Mouse (Mus musculus) megakaryocyte, adult 5-6 weeks (primary cell): ENCODE data around the gene Fars2. TPM values are rescaled to one million over a fixed set of nuclear protein-coding genes. Genes with fewer than 3 reads are reported as not detected.
A peak's percentile ranks its signal among the peaks of the same experiment; 100 is the strongest.

Source experiments
- ATAC-seq: 2 replicates; pipeline ENCODE4 v1.8.0; 2016; ENCODE audit warnings: mild to moderate bottlenecking, inconsistent platforms; ENCODE audit not compliant: poor library complexity, severe bottlenecking
- total RNA-seq, 2 experiments: library from RNA; stranded (forward) in 1 of 2; stranded (reverse) in 1 of 2; fragments of 153-499, 151-499 nt in 1 of 2; fragments of 221-1000, 200-1000 nt in 1 of 2; gene quantifications; 2 replicates each; pipeline versions ENCODE4 v1.2.3 to v1.2.4; 2015 to 2017

Gene Fars2
- total RNA-seq, 2 experiments from 2014 or later: 20.9 to 28.4 TPM

DNA sequence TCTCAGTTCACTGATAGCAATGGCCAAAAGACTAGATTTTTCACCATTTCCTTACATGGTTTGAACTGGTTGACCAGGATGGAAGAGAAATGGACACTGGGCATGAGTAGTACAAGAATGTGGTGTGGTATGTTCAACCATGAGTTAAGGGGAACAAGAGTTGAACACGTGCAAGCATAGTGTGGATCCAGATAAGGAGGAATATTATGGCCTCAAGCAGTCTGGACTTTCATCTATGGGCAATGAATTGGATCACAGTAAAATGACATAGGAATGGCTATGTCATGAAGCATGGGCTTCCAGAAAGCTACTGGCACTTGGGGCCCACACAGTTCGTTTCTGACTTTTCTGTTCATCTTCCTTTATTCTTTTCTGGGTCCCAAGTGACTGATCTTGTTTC lies 168.0 kb downstream of the Fars2 start:
- ATAC-seq: no peak

GRCm38 (mm10) chr13:36293511-36293910 lies 176.3 kb downstream of the Fars2 start:
- ATAC-seq: no peak

DNA sequence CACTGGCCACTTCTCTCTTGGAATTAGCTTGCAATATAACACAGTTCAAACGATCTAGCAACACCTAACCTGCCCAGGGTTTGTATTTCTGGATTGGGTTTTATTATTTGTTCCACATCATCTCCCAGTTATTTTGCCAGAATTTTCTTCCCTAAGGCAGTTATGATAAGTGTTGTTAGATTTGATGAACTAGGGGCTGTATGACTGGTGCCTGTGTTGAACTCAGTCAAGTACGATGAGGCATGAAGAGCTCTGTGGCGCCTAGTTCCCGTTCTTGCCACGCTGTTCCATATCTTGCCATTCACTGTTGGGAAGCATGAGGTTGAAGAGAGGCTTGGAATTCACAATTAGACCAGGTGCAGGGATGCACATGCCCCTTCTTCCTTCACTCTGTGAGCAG lies 177.3 kb downstream of the Fars2 start:
- ATAC-seq: no peak

- no peak for ATAC-seq
Observed at GRCm38 (mm10) chr13:36295848-36296247, 178.6 kb downstream of the Fars2 start.

- ATAC-seq: no peak
Observed at GRCm38 (mm10) chr13:36296574-36296973, 179.4 kb downstream of the Fars2 start.

DNA sequence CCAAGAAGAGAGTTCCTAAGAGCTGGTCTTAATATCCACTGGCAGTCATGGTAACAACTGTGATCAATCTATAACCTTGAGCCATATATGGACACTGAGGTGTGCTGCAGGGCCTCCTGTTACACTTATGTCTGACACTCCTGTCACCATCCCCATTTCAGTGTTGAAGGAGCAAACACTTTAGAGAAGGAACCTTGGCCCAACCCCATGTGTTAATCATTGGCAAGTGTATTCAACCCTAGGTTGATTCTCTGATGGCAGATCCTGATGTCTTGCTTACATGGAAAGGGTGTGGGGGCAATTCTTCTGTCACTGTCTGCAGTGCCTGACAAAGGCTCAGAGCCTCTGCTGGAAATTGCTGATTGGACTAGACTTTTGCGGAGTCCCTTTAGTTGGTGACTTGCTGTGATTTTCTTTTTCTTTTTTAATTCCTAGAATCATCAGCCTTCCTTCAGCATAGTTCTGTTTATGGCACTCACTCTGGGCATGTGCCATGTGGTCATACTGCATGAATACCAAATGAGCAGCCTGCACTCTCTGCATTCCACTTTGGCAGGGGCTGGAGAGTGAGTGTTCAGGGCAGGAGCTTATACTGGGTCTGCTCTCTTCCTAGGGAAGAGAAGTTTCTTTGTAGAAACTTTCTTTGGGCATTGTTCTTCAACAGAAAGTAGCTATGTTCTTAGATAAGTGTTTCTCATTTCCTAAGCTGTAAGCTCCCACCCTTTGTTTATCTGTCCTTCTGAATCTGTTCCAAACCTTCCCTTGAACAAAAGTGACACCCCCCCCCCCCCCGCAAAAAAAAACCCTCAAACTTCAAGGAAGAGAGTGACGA lies 181.0 kb downstream of the Fars2 start:
- ATAC-seq: no peak

GRCm38 (mm10) chr13:36298782-36299031 lies 181.5 kb downstream of the Fars2 start:
- no peak for ATAC-seq

- ATAC-seq: no peak
Observed at GRCm38 (mm10) chr13:36302770-36303169, 185.6 kb downstream of the Fars2 start.

- no peak for ATAC-seq
Observed at GRCm38 (mm10) chr13:36305306-36305705, 188.1 kb downstream of the Fars2 start.

GRCm38 (mm10) chr13:36307386-36307785 lies 190.2 kb downstream of the Fars2 start:
- no peak for ATAC-seq

- ATAC-seq: no peak
Observed at GRCm38 (mm10) chr13:36309160-36309559, 191.9 kb downstream of the Fars2 start.

GRCm38 (mm10) chr13:36314218-36314617 lies 197.0 kb downstream of the Fars2 start:
- no peak for ATAC-seq

GRCm38 (mm10) chr13:36314860-36315800 lies 197.9 kb downstream of the Fars2 start:
- ATAC-seq: peak; percentile 91

DNA sequence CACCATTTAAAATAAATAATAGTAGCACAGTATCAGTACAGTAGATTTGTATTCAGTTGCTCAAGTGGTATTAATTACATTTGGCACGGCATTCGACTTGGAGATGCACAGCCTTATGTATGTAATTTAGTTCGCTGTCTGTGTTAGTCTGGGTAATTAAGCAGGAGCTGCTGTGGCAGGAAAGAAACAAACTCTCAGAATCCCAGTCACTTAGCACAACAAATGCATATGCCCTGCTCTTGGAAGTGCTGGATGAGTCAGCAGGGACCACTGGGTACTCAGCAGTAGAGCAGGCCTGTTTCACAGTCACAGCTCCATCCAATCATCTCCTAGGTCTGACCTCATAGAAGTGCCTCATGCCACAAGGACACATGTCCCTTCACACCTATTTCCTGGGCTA lies 200.6 kb downstream of the Fars2 start:
- ATAC-seq: no peak

GRCm38 (mm10) chr13:36324624-36325023 lies 207.4 kb downstream of the Fars2 start:
- peak; percentile 51; the same call in 1 of the 2 replicates for ATAC-seq

GRCm38 (mm10) chr13:36326539-36326938 lies 209.3 kb downstream of the Fars2 start:
- no peak for ATAC-seq

- no peak for ATAC-seq
Observed at GRCm38 (mm10) chr13:36329871-36330270, 212.7 kb downstream of the Fars2 start.

GRCm38 (mm10) chr13:36330542-36330941 lies 213.3 kb downstream of the Fars2 start:
- ATAC-seq: no peak

- no peak for ATAC-seq
Observed at GRCm38 (mm10) chr13:36334748-36335147, 217.5 kb downstream of the Fars2 start.

GRCm38 (mm10) chr13:36351529-36351928 lies 234.3 kb downstream of the Fars2 start:
- no peak for ATAC-seq

DNA sequence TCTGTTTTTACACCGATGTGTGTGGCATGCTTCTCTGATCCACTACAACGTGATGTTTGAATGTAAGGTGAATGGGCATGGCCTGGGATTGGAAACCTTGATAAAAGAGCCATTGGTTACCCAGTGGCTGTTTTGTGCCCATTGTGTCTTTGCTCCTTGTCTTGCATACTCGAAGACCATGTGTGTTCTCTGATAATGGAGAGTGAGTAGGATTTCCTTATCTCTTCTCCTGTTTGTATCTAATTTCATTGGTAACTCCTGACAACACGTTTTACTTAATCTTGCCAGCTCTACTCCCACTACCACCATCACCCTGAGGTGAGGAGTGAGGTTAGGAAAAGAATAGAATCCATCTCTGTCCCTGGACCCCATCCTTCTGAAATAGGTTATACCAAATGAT lies 240.3 kb downstream of the Fars2 start:
- no peak for ATAC-seq

DNA sequence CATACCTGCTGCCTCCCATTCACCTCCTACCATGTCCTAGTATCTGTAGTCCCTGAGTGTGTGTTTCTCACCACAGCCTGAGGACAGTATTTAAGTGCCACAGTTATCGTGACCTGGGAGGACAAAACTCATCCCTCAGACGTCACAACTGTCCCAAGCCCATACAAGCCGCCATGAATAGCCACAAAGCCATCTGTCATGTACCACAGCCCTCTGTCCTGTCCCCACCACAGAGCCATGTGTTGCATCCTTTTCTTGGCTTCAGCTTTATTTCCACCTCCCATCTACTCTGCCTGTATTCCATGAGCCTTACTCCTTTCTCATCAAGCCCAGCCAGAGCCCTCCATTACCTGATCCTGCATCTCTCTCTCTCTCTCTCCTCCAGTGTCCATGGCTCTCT lies 244.2 kb downstream of the Fars2 start:
- no peak for ATAC-seq
